Mouse (Mus musculus): Measurements from ENCODE around the gene Clec4f. TPM values are rescaled to one million over a fixed set of nuclear protein-coding genes. Genes with fewer than 3 reads are reported as not detected.
A peak's percentile ranks its signal among the peaks of the same experiment; 100 is the strongest.
"Not testable (repeated sequence)": the region's sequence is repeated elsewhere in the genome, so short reads cannot be mapped to it uniquely, and the experiment has no call there.

Clec4f gene
- polyA plus RNA-seq, 1 experiment from 2014 or later, result not detected

DNA sequence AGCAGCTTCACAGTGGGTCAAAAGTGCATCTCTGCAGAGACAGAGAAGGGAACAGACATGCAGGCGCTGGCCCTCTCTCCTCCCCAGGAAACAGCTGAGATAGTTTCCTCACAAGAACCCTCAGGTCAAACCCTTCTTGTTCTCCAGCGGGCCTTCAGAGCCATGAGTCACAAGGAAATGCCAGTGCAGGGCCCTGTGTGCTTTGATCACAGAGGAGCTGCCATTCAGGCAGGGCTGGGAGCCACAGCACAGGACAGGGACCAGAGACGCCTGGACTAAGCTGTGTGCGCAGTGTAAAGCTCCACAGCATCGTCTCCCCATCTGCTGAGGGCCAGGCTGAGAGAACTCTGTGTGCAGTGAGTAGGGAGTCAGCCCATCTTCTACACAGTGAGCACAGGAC lies 21.9 kb downstream of the Clec4f start:
- not testable (repeated sequence) for H3K27ac ChIP-seq (replicated peaks); H3K9ac ChIP-seq; H3K27me3 ChIP-seq; H3K9me3 ChIP-seq (replicated peaks); H3K4me1 ChIP-seq; ATAC-seq (ENCODE audit: insufficient number of reproducible peaks, low FRiP score, low TSS enrichment, low read depth); H3K36me3 ChIP-seq; H3K4me3 ChIP-seq (replicated peaks); H3K4me2 ChIP-seq (replicated peaks)
- WGBS, result 31% methylated on average over 5 of the region's 5 CpGs

DNA sequence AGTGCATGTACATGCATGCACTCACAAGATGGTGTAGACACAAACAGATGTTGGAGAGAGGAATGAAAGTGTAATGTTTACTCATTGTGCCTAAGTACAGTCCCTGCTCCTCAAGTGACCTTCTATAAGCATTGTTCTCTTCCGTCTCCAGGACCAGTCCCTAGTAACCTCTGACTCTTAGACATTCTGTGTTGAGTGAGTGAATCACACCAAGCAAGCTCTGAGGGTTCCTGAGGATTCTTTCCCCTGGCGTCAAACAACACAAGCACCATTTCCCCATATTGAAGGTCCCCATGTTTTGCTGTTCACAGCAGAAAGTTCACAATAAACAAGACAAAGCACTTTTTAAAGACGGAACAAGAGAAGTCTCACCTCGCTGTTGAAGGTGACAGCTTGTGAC lies 24.2 kb downstream of the Clec4f start:
- ATAC-seq (ENCODE audit: insufficient number of reproducible peaks, low FRiP score, low TSS enrichment, low read depth), result no peak
- H3K36me3 ChIP-seq, result no peaks in the 10 kb centered on the region

DNA sequence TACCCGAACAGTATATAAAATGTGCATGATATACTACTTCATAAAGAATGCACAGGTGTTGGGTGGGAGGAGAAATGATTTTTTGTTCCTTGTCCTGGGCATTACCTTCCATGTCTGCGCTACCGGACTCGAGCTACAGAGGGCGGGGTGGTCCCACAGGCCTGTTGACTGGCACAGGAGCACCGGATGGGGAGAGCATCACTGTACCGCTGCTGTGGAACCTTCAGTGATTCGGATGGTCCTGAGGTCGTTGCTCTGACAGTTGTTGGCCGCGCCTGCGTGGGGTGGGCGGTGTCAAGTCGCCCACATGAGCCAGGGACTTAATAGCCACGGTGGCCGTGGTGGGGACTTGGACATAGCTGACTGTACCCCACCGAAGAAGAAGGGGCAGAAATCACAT lies 29.2 kb downstream of the Clec4f start:
- Histone ChIP-seq H3K27ac (replicated peaks) (no peak overlapping the region), H3K4me2 (replicated peaks) (no peak overlapping the region), H3K4me1 (no peaks in the 10 kb centered on the region), H3K27me3 (no peaks in the 10 kb centered on the region), H3K9me3 (replicated peaks) (no peaks in the 10 kb centered on the region), H3K36me3 (no peaks in the 10 kb centered on the region), H3K9ac (no peak overlapping the region), H3K4me3 (replicated peaks) (no peak overlapping the region)
- 71% methylated on average over 17 of the region's 17 CpGs for WGBS
- ATAC-seq (ENCODE audit: insufficient number of reproducible peaks, low FRiP score, low TSS enrichment, low read depth), result no peak

More for the DNA sequence above, 24.2 kb downstream of the Clec4f start:
- 75% methylated on average over 4 of the region's 4 CpGs for WGBS
- Histone ChIP-seq H3K9me3 (replicated peaks) (no peaks in the 10 kb centered on the region), H3K27ac (replicated peaks) (no peak overlapping the region), H3K4me3 (replicated peaks) (no peak overlapping the region), H3K27me3 (no peaks in the 10 kb centered on the region), H3K4me1 (no peaks in the 10 kb centered on the region), H3K4me2 (replicated peaks) (no peak overlapping the region), H3K9ac (no peak overlapping the region)

DNA sequence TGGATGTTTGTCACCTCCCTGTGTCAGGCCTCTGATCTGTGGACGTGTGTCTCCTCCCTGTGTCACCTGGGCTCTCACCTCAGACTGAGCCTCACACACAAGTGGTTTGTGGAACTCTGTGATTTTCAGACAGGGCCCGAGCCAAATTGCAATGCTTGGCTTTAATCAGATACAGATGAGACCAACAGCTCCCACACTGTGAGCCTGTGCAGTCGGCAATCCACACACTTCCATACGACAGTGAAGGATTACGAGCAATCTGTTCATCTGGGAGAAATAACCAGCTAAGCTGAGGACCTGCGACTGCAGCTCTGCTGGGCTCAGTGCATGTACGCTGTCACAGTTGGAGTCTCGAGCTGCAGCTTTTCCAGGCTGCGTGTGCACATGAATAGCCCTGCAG lies 36.0 kb downstream of the Clec4f start:
- H3K27me3 ChIP-seq, result no peaks in the 10 kb centered on the region
- 40% methylated on average over 9 of the region's 9 CpGs for WGBS
- no peak overlapping the region for H3K4me3 ChIP-seq (replicated peaks)
- H3K4me1 ChIP-seq, result peaks cover 21% of the 10 kb centered on the region; the same call in 1 of the 2 replicates
- H3K27ac ChIP-seq (replicated peaks), result peak overlapping the region; percentile 66
- peak; percentile 34; the same call in 1 of the 2 replicates for ATAC-seq (ENCODE audit: insufficient number of reproducible peaks, low FRiP score, low TSS enrichment, low read depth)
- no peaks in the 10 kb centered on the region for H3K9me3 ChIP-seq (replicated peaks)
- H3K4me2 ChIP-seq (replicated peaks), result no peak overlapping the region
- no peak overlapping the region for H3K9ac ChIP-seq
- no peaks in the 10 kb centered on the region for H3K36me3 ChIP-seq

DNA sequence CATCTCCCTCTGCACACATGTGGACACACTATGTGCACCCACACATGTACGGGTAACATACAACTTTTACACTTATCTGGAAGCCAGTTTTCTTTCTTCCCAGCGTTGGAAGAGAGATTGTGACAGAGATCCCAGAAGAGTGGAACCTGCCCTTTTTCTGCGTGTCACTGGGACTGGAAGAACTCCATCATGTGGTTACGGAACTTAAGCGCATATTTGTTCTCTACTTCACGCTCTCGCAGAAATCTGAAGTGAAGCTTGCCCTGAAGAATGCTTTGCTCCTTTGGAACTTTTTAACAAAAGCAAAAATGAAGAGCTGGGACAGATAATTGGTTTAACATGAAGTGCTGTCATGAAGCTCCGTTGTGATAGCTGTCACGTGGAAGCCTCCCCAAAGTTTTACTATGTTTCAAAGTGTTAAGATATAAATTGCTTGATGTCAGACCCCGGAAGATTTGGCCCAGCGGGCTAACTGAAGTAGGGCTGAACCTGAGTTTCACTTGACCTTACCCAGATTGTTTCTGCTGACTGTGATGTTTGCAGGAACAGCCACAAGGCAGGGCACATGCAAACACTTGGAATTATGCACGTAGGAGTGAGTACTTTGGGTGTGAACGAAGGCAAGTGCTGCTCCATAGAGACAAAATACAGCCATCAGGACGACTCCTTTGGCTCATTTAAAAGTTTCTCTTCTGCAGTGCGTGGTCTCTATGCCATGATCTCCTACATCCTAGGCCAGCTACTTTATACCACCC lies 38.2 kb downstream of the Clec4f start:
- Histone ChIP-seq H3K9me3 (replicated peaks) (no peaks in the 10 kb centered on the region), H3K27ac (replicated peaks) (0 out of 2 replicates have a peak overlapping the region, but pooled peaks have one; percentile 11), H3K36me3 (no peaks in the 10 kb centered on the region), H3K4me1 (peaks cover 21% of the 10 kb centered on the region; the same call in 1 of the 2 replicates), H3K4me3 (replicated peaks) (no peak overlapping the region), H3K27me3 (no peaks in the 10 kb centered on the region), H3K4me2 (replicated peaks) (no peak overlapping the region), H3K9ac (no peak overlapping the region)
- no peak for ATAC-seq (ENCODE audit: insufficient number of reproducible peaks, low FRiP score, low TSS enrichment, low read depth)
- 66% methylated on average over 15 of the region's 15 CpGs for WGBS

DNA sequence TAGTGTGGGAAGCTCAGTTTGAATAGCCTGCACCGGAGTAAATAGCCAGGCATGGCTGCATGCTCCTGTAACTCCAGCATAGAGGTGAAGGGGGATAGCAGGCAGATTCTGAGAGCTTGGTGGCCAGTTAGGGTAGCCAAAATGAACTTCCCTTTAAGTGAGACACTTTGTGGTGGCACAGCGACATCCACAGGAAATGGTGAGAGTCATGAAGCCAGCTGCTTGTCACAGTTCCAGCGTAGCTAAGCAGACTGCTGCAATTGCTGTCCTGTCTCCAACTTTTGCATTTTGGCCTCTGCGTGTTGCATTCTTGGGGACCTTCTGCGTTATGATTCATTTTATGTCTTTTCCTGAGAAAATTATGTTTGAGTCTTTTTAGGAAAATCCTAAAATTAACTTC lies 39.5 kb downstream of the Clec4f start:
- ATAC-seq (ENCODE audit: insufficient number of reproducible peaks, low FRiP score, low TSS enrichment, low read depth), result no peak
- Histone ChIP-seq H3K9ac (no peak overlapping the region), H3K4me3 (replicated peaks) (no peak overlapping the region), H3K27ac (replicated peaks) (no peak overlapping the region), H3K27me3 (no peaks in the 10 kb centered on the region), H3K9me3 (replicated peaks) (no peaks in the 10 kb centered on the region), H3K4me2 (replicated peaks) (no peak overlapping the region), H3K36me3 (no peaks in the 10 kb centered on the region), H3K4me1 (peaks cover 21% of the 10 kb centered on the region; the same call in 1 of the 2 replicates)
- WGBS, result 55% methylated on average over 5 of the region's 5 CpGs

DNA sequence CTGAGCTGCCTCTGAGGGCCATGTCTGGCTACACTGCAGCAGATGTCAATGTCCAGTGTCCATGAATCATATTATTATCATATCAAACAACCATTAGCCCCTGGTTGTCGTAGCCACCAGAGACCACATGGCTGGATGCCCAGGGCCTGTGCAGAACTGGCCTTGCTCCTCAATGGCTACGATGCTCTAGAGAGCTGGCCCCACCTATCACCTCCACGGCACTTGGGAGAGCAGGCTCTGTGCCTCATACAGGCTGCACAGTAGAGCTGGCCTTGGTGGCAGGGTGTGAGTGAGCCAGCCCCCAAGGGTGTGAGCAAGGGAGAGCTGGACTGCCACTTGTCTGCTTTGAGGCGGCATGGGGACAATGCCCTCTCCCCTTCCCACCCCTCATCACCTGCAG lies 41.5 kb downstream of the Clec4f start:
- H3K36me3 ChIP-seq, result no peaks in the 10 kb centered on the region
- H3K4me3 ChIP-seq (replicated peaks), result no peak overlapping the region
- H3K27ac ChIP-seq (replicated peaks), result no peak overlapping the region
- H3K9me3 ChIP-seq (replicated peaks), result no peaks in the 10 kb centered on the region
- H3K4me1 ChIP-seq, result peaks cover 12% of the 10 kb centered on the region; the same call in 1 of the 2 replicates
- no peak for ATAC-seq (ENCODE audit: insufficient number of reproducible peaks, low FRiP score, low TSS enrichment, low read depth)
- H3K9ac ChIP-seq, result no peak overlapping the region
- 94% methylated on average over 4 of the region's 4 CpGs for WGBS
- H3K4me2 ChIP-seq (replicated peaks), result no peak overlapping the region
- 0 out of 2 replicates have a peak, but pooled peaks cover 6% of the 10 kb centered on the region for H3K27me3 ChIP-seq

DNA sequence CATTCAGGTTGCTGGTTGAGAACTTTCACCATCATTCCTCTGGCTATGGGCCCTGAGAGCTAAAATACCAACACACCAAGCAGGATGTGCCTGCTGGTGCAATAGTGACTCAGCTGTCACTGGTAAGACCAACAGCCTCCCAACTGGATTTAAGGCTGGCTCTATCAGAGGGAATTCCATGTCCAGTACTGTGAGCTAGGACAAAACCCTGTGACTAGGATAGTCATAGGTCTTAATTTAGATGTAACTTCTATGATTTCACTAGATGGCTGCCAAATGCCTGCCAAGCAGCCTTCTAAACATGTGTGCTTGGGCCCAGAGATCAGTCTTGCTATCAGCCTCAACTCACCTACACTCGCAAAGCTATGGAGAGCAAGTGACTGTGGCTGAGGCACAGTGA lies 43.0 kb downstream of the Clec4f start:
- H3K36me3 ChIP-seq, result no peaks in the 10 kb centered on the region
- H3K4me2 ChIP-seq (replicated peaks), result no peak overlapping the region
- H3K9me3 ChIP-seq (replicated peaks), result no peaks in the 10 kb centered on the region
- ATAC-seq (ENCODE audit: insufficient number of reproducible peaks, low FRiP score, low TSS enrichment, low read depth), result no peak
- no peak overlapping the region for H3K27ac ChIP-seq (replicated peaks)
- WGBS, result 95% methylated on average over 1 of the region's 1 CpGs
- H3K4me3 ChIP-seq (replicated peaks), result no peak overlapping the region
- no peaks in the 10 kb centered on the region for H3K4me1 ChIP-seq
- H3K9ac ChIP-seq, result no peak overlapping the region
- H3K27me3 ChIP-seq, result 0 out of 2 replicates have a peak, but pooled peaks cover 8% of the 10 kb centered on the region

DNA sequence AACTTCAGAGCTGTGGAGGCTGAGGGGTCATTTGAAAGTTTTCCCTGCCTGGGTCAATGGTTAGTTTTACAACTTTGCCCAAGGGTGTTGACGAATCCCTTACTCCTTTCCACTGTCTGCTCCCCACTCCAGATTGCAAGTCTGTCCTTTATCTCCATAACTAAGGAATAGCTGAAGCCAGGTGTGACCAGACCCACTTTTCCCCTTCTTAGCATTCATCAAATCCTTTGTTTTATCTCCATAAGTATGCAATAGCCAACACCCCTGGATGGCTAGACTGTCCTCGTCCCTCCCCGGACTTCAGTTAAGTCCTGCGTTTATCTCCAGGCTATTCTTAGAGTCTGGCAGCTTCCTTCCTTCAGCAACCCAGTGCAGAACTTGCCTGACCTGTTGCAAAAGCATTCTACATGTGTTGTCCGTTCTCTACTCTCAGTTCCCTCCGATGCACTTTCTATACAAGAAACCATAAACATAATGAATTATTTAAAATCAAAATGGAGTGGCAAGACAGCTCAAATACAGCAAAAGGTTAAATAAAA lies 56.3 kb downstream of the Clec4f start:
- no peak overlapping the region for H3K4me3 ChIP-seq (replicated peaks)
- H3K27me3 ChIP-seq, result no peaks in the 10 kb centered on the region
- no peak overlapping the region for H3K4me2 ChIP-seq (replicated peaks)
- 54% methylated on average over 6 of the region's 6 CpGs for WGBS
- H3K9ac ChIP-seq, result no peak overlapping the region
- ATAC-seq (ENCODE audit: insufficient number of reproducible peaks, low FRiP score, low TSS enrichment, low read depth), result no peak
- H3K27ac ChIP-seq (replicated peaks), result no peak overlapping the region
- no peaks in the 10 kb centered on the region for H3K9me3 ChIP-seq (replicated peaks)
- H3K4me1 ChIP-seq, result 0 out of 2 replicates have a peak, but pooled peaks cover 6% of the 10 kb centered on the region
- no peaks in the 10 kb centered on the region for H3K36me3 ChIP-seq

DNA sequence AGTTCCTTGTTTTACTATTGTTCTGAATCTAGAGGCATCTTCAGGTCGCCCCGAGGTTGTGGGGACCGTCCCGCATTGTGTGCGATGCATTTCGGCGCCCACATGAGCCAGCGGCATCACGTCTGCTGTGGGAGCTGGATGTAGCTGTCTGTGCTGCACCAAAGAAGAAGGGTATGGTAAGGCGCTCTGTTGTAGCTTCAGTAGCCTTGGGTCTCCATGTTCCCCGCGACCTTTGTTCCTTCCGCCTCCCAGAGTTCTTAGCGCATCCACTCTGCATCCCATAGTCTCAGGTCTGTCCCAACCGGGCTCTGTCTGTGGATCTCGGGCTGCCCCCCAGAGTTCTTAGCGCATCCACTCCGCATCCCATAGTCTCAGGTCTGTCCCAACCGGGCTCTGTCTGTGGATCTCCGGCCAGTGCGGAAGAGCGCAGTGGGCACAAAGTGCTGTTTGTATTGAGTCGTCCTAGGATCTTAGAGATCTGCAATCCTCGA lies 56.9 kb downstream of the Clec4f start:
- no peaks in the 10 kb centered on the region for H3K9me3 ChIP-seq (replicated peaks)
- no peaks in the 10 kb centered on the region for H3K27me3 ChIP-seq
- H3K9ac ChIP-seq, result no peak overlapping the region
- H3K4me2 ChIP-seq (replicated peaks), result peak overlapping the region; percentile 49
- 0 out of 2 replicates have a peak, but pooled peaks cover 6% of the 10 kb centered on the region for H3K4me1 ChIP-seq
- peak overlapping the region; percentile 35 for H3K4me3 ChIP-seq (replicated peaks)
- no peaks in the 10 kb centered on the region for H3K36me3 ChIP-seq
- no peak for ATAC-seq (ENCODE audit: insufficient number of reproducible peaks, low FRiP score, low TSS enrichment, low read depth)
- WGBS, result 37% methylated on average over 24 of the region's 24 CpGs
- H3K27ac ChIP-seq (replicated peaks), result no peak overlapping the region

DNA sequence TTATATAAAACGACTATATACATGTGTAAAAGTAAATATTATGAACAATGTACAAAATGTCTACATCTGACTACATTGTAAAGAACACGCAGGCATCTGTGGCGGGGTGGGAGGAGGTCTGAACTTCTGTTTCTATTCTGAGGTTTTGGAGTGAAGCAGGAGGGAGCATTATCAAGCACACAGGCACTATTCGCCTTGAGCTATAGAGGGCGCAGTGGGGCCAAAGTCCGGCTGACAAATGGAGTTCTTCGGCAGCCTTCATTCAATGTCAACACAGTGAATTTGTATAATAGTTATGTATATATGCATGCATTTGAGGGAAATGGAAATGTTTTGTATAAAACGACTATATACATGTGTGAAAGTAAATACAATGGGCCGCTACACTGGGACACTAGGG lies 57.3 kb downstream of the Clec4f start:
- Histone ChIP-seq H3K27ac (replicated peaks) (no peak overlapping the region), H3K4me2 (replicated peaks) (peak overlapping the region; percentile 49), H3K9me3 (replicated peaks) (no peaks in the 10 kb centered on the region), H3K4me3 (replicated peaks) (peak overlapping the region; percentile 35), H3K36me3 (no peaks in the 10 kb centered on the region), H3K27me3 (no peaks in the 10 kb centered on the region), H3K9ac (no peak overlapping the region), H3K4me1 (0 out of 2 replicates have a peak, but pooled peaks cover 6% of the 10 kb centered on the region)
- 8% methylated on average over 9 of the region's 9 CpGs for WGBS
- no peak for ATAC-seq (ENCODE audit: insufficient number of reproducible peaks, low FRiP score, low TSS enrichment, low read depth)
